Mouse (Mus musculus) intestine, postnatal 0 days (tissue): ENCODE data around the gene Setdb2. TPM values are rescaled to one million over a fixed set of nuclear protein-coding genes. Genes with fewer than 3 reads are reported as not detected.
"Not testable (repeated sequence)": the region's sequence is repeated elsewhere in the genome, so short reads cannot be mapped to it uniquely, and the experiment has no call there.

Source experiments
- ATAC-seq: fragments of 200-750 bp; cut with Nextera tagmentation; 2 replicates; pipeline ENCODE4 v1.8.0; 2017; ENCODE audit warnings: mild to moderate bottlenecking, moderate TSS enrichment, moderate library complexity
- H3K27ac ChIP-seq: fragments of 300-500 bp; sonication (generic); 2 replicates; pipeline ENCODE4 v1.5.1; 2014; ENCODE audit warnings: mild to moderate bottlenecking, low read depth, low read length, moderate library complexity
- H3K27me3 ChIP-seq: fragments of 300-500 bp; sonication (generic); replicated peaks from 2 replicates; pipeline ENCODE4 v1.6.1; 2014; ENCODE audit warnings: low read length, mixed read lengths; ENCODE audit not compliant: control insufficient read depth, insufficient read depth
- H3K36me3 ChIP-seq: fragments of 300-500 bp; sonication (generic); 2 replicates; pipeline ENCODE4 v1.6.1; 2014; ENCODE audit warnings: mild to moderate bottlenecking, moderate library complexity; ENCODE audit not compliant: control insufficient read depth, insufficient read depth
- H3K4me1 ChIP-seq: fragments of 300-500 bp; sonication (generic); replicated peaks from 2 replicates; pipeline ENCODE4 v1.6.1; 2014; ENCODE audit warnings: antibody characterized with exemption, low read length, mixed read lengths; ENCODE audit not compliant: control insufficient read depth, insufficient read depth
- H3K4me2 ChIP-seq: fragments of 300-500 bp; sonication (generic); replicated peaks from 2 replicates; pipeline ENCODE4 v1.6.1; 2014; ENCODE audit warnings: low read depth, mild to moderate bottlenecking, moderate library complexity
- H3K4me3 ChIP-seq: fragments of 300-500 bp; sonication (generic); 2 replicates; pipeline ENCODE4 v1.5.1; 2014; ENCODE audit warnings: low read depth, low read length
- H3K9ac ChIP-seq: fragments of 300-500 bp; sonication (generic); 2 replicates; pipeline ENCODE4 v1.6.1; 2014; ENCODE audit warnings: mild to moderate bottlenecking, low read depth, low read length
- H3K9me3 ChIP-seq: fragments of 300-500 bp; sonication (generic); 2 replicates; pipeline ENCODE4 v1.6.1; 2016; ENCODE audit warnings: mixed run types; ENCODE audit not compliant: control insufficient read depth
- CTCF ChIP-seq: sonication (generic); IDR thresholded peaks from 2 replicates; pipeline ENCODE4 v1.5.1; 2016; ENCODE audit warnings: low read depth, mild to moderate bottlenecking, control low read depth, antibody characterized with exemption, moderate library complexity
- WGBS: fragments of 180-500 bp; shearing (Covaris S2); extraction: QIAGEN DNeasy Blood & Tissue Kit; methylation state at CpG from one replicate; pipeline ENCODE4 v1.1.7; 2014; 5-methylcytosine and 5-hydroxymethylcytosine counted together
- polyA plus RNA-seq: library from polyadenylated mRNA; unstranded; fragments of >200 nt; fragmentation: Nextera tagmentation; extraction: Ambion mirVana; gene quantifications from 2 replicates; pipeline ENCODE4 v1.2.1, GENCODE M21; 2015

The Setdb2 gene
- polyA plus RNA-seq, 1 experiment from 2014 or later: 5.3 TPM

- not testable (repeated sequence) for H3K4me1 ChIP-seq, H3K4me3 ChIP-seq, H3K27me3 ChIP-seq, H3K27ac ChIP-seq, H3K9ac ChIP-seq, H3K9me3 ChIP-seq, H3K36me3 ChIP-seq, H3K4me2 ChIP-seq, ATAC-seq
- WGBS: 44% methylated on average over 4 of the region's 4 CpGs
- TF ChIP-seq CTCF: peak; percentile 57
Measured at GRCm38 (mm10) chr14:59390181-59390580, 50.5 kb downstream of the Setdb2 start.

GRCm38 (mm10) chr14:59389532-59389931, 51.2 kb downstream of the Setdb2 start:
- Histone ChIP-seq H3K9ac (no peak overlapping the region), H3K4me3 (no peak overlapping the region), H3K4me1 (no peaks in the 10 kb centered on the region), H3K36me3 (0 out of 2 replicates have a peak, but pooled peaks cover 3% of the 10 kb centered on the region), H3K27ac (no peak overlapping the region), H3K4me2 (no peak overlapping the region), H3K27me3 (no peaks in the 10 kb centered on the region), H3K9me3 (no peaks in the 10 kb centered on the region)
- no peak for TF ChIP-seq CTCF
- WGBS: 76% methylated on average over 1 of the region's 1 CpGs
- peak; percentile 82 for ATAC-seq

DNA sequence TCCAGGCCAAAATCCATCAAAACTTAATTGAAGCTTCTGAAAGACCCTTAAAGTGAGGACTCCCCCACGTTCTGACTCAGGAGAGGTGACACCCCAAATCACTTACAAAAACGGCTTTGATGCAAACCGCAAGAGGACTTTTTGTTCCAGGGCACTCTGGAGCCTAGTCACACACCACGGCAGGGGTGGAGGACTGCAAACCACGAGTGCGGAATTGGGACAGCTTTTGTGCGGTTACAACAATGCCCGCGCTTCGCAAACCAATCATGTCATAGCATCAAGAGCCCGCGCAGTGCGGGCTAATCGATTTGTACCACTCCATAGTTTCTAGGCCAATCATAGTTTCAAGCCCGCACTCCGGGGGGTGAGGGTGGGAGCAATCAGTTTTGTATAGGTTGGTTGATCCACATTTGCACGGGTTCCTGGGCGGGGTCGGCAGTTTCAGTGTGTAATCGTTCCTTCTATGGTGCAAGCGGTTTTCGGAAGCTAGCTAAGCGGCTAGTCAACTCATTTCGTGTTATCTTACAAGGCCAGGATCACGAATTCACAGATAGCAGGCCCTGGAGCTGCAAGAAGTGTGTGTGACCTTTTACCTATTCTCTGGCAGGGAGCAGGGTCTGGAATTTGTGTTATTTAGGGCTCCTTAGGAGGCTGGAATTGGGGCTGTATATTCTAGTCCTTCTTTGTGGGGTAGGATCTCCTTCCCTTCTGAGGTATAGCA, 70.2 kb downstream of the Setdb2 start:
- Histone ChIP-seq H3K27me3 (no peaks in the 10 kb centered on the region), H3K4me2 (no peak overlapping the region), H3K27ac (no peak overlapping the region), H3K9me3 (no peaks in the 10 kb centered on the region), H3K9ac (no peak overlapping the region), H3K36me3 (no peaks in the 10 kb centered on the region), H3K4me3 (no peak overlapping the region), H3K4me1 (no peaks in the 10 kb centered on the region)
- no peak for TF ChIP-seq CTCF
- 92% methylated on average over 25 of the region's 25 CpGs for WGBS
- ATAC-seq: no peak

DNA sequence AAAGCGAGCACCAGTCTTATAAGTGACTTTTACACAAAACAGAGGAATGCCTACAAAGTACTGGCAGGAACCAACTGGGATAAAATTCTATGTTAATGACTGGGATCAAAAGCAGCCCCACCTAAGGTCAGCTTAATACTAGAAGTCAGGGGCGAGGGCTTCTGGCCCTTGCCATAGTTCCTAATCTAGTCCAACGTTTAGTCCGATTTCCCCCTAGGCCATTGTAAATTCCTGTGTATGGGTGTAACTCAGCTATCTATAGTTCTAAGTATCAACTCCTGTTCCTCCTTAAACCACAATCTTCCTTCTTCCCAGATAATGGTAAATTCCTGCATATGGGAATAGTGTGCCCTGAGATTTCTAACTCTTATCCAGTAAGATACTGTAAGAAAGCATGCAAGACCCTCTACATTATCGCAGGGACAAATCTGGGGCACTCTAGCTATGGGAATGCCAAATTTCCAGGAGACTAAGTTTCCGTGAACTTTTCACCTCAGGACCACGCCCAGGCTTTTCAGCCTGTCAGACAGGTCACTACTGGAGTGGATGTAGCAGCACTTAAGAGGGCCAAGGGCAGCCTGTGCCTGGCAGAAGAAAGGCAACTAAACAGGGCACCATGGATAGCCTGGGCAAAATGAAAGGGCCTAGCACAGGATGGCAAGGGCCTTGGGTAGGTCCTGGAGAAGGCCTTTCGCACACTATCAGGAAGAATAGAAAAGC, 74.1 kb downstream of the Setdb2 start:
- H3K36me3 ChIP-seq: no peaks in the 10 kb centered on the region
- H3K27ac ChIP-seq: no peak overlapping the region
- H3K9ac ChIP-seq: no peak overlapping the region
- no peaks in the 10 kb centered on the region for H3K27me3 ChIP-seq
- no peaks in the 10 kb centered on the region for H3K9me3 ChIP-seq
- H3K4me2 ChIP-seq: no peak overlapping the region
- TF ChIP-seq CTCF: no peak
- ATAC-seq: no peak
- WGBS: 62% methylated on average over 8 of the region's 8 CpGs
- no peaks in the 10 kb centered on the region for H3K4me1 ChIP-seq
- H3K4me3 ChIP-seq: no peak overlapping the region

- 59% methylated on average over 6 of the region's 6 CpGs for WGBS
- peak; percentile 25; the same call in 1 of the 2 replicates for ATAC-seq
- Histone ChIP-seq H3K9ac (no peak within 1 kb of the TSS), H3K4me3 (no peak within 1 kb of the TSS), H3K4me2 (peak within 1 kb of the TSS; percentile 45), H3K9me3 (no peaks in the 10 kb centered on the region), H3K27ac (peak within 1 kb of the TSS; percentile 70), H3K4me1 (no peaks in the 10 kb centered on the region), H3K27me3 (no peaks in the 10 kb centered on the region), H3K36me3 (no peaks in the 10 kb centered on the region)
- peak; percentile 54 for TF ChIP-seq CTCF
Measured at GRCm38 (mm10) chr14:59365244-59365644, 75.4 kb downstream of the Setdb2 start, which contains the start of gene Phf11d. Gene Phf11d (minus strand): TSS chr14:59365470.

Other genes with a start within 250 kb of the Setdb2 start
- 29.1 and 36.1 TPM in 2 replicates for gene Rcbtb1, start 239.7 kb downstream of the Setdb2 start, polyA plus RNA-seq
- not detected in 2 replicates for gene Gm6904, start 180.7 kb downstream of the Setdb2 start, polyA plus RNA-seq
- gene Phf11a, start 143.4 kb downstream of the Setdb2 start, polyA plus RNA-seq: not detected in 2 replicates
- 0.97 and 1.0 TPM in 2 replicates for gene Phf11b, start 99.5 kb downstream of the Setdb2 start, polyA plus RNA-seq
- 4.5 and 5.1 TPM in 2 replicates for gene Phf11d, start 75.4 kb downstream of the Setdb2 start, polyA plus RNA-seq
- gene Phf11c, start 45.5 kb downstream of the Setdb2 start, polyA plus RNA-seq: 0.39 and 0.40 TPM in 2 replicates
- 18.1 and 19.0 TPM in 2 replicates for gene Cab39l, start 88 bp upstream of the Setdb2 start, polyA plus RNA-seq
- 22.3 and 24.3 TPM in 2 replicates for gene Cdadc1, start 157.1 kb upstream of the Setdb2 start, polyA plus RNA-seq
- gene Shisa2, start 184.4 kb upstream of the Setdb2 start, polyA plus RNA-seq: 4.6 and 4.8 TPM in 2 replicates